8 mouse cellular contexts compared by ENCODE assay signal in the genomic region with DNA sequence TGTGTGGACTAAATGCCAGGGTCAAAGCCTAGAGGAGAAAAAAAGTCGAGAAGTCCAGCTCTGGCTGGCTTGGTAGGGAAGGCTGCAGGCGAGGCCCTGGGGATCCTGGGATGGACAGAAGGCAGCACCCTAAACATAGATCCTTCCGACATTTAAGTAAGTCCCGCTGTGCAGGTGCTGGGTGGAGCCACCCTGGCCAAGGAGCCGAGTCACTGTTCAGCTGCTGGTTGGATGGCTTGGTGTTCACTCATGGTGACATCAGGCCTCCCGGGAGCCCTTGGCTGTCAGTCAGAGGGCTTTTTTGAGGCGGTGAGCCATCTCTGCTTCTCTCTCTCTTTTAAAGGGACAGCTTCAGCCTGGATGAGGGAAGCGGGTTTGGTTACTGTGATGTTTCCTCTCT. TPM values are rescaled to one million over a fixed set of nuclear protein-coding genes. Genes with fewer than 3 reads are reported as not detected.
A peak's percentile ranks its signal among the peaks of the same experiment; 100 is the strongest.
DNase-seq lines count a peak whose midpoint lies in the region; ATAC-seq lines count a peak whose summit lies in the region.
"Had no signal": no experiment of that assay in that cellular context is flagged by ENCODE, and none has a peak within 500 bp of the region (broad histone marks: within the 10 kb centered on the region; RNA-seq: fewer than 3 reads in every experiment).

No protein-coding gene starts in this region.

- H3K9ac ChIP-seq in heart, embryonic 15.5 days: no peak overlapping the region
- no peak overlapping the region for H3K9ac ChIP-seq in kidney, embryonic 16.5 days (replicated peaks; ENCODE audit: low read length)
- H3K9ac ChIP-seq: liver, embryonic 15.5 days had no signal

- DNase-seq in 3134 (ENCODE audit: extremely low read depth, insufficient read length, low spot score): peak; percentile 52
- DNase-seq in Muller cell, postnatal 12 days (ENCODE audit: inconsistent ontology term): peak; percentile 31
- DNase-seq in cerebellum, postnatal 14 days: peak; percentile 84 to 87
- DNase-seq in right cerebral cortex, postnatal 14 days: peak; percentile 41
- no peak for DNase-seq in kidney, postnatal 36 days

- no peaks in the 10 kb centered on the region for H3K36me3 ChIP-seq in heart, embryonic 15.5 days
- no peaks in the 10 kb centered on the region for H3K36me3 ChIP-seq in kidney, embryonic 16.5 days (ENCODE audit: insufficient read depth, low read length)
- H3K36me3 ChIP-seq: liver, embryonic 15.5 days had no signal

- ATAC-seq in heart, embryonic 15.5 days (replicated peaks; ENCODE audit: insufficient number of reproducible peaks, insufficient read depth, low FRiP score, low read depth): peak; percentile 60; the same call in 1 of the 2 replicates
- no peak for ATAC-seq in kidney, embryonic 16.5 days (ENCODE audit: low FRiP score, low TSS enrichment)

- peak overlapping the region; percentile 25 for H3K4me3 ChIP-seq in heart, embryonic 15.5 days
- H3K4me3 ChIP-seq in kidney, embryonic 16.5 days (ENCODE audit: low read length): no peak overlapping the region
- H3K4me3 ChIP-seq: liver, embryonic 15.5 days had no signal

- peak overlapping the region; percentile 49 for H3K4me2 ChIP-seq in heart, embryonic 15.5 days
- no peak overlapping the region for H3K4me2 ChIP-seq in kidney, embryonic 16.5 days (replicated peaks; ENCODE audit: low read depth, low read length)
- H3K4me2 ChIP-seq: liver, embryonic 15.5 days had no signal

- no peak overlapping the region for H3K27ac ChIP-seq in heart, embryonic 15.5 days
- no peak overlapping the region for H3K27ac ChIP-seq in kidney, embryonic 16.5 days (ENCODE audit: low read length)
- H3K27ac ChIP-seq: liver, embryonic 15.5 days had no signal

- no peaks in the 10 kb centered on the region for H3K27me3 ChIP-seq in heart, embryonic 15.5 days
- H3K27me3 ChIP-seq in kidney, embryonic 16.5 days (ENCODE audit: insufficient read depth, low read length): peaks cover 5% of the 10 kb centered on the region; the same call in 1 of the 2 replicates
- H3K27me3 ChIP-seq: liver, embryonic 15.5 days had no signal

- no peaks in the 10 kb centered on the region for H3K9me3 ChIP-seq in heart, embryonic 15.5 days (replicated peaks)
- H3K9me3 ChIP-seq in kidney, embryonic 16.5 days (ENCODE audit: low read length): no peaks in the 10 kb centered on the region
- H3K9me3 ChIP-seq: liver, embryonic 15.5 days had no signal

- H3K4me1 ChIP-seq in heart, embryonic 15.5 days (replicated peaks): no peaks in the 10 kb centered on the region
- no peaks in the 10 kb centered on the region for H3K4me1 ChIP-seq in kidney, embryonic 16.5 days (ENCODE audit: insufficient read depth, low read length)
- H3K4me1 ChIP-seq: liver, embryonic 15.5 days had no signal

- WGBS in heart, embryonic 15.5 days: 25% methylated on average over 8 of the region's 8 CpGs
- 32% methylated on average over 8 of the region's 8 CpGs for WGBS in kidney, embryonic 16.5 days

RNA-seq across cellular contexts. Expression of a gene that starts 21.0 kb away (rescaled TPM):
- 0.31 and 0.52 TPM in 2 replicates for polyA plus RNA-seq in heart, embryonic 15.5 days (2015; fragmentation: Nextera tagmentation; extraction: Ambion mirVana)
- polyA plus RNA-seq in kidney, embryonic 16.5 days (2015; fragmentation: Nextera tagmentation; extraction: Ambion mirVana): 0.37 and 0.79 TPM in 2 replicates

RNA-seq across cellular contexts. Expression of a gene that starts 55.2 kb away (rescaled TPM):
- 202 and 213 TPM in 2 replicates for polyA plus RNA-seq in heart, embryonic 15.5 days (2015; fragmentation: Nextera tagmentation; extraction: Ambion mirVana)
- 297 and 300 TPM in 2 replicates for polyA plus RNA-seq in kidney, embryonic 16.5 days (2015; fragmentation: Nextera tagmentation; extraction: Ambion mirVana)

Comparison
In these comparisons a context has a peak if more than half of its experiments do, and no peak if none do; other contexts are left out.
1. DNase-seq: peak in 3134 (single experiment), Muller cell, postnatal 12 days (single experiment), cerebellum, postnatal 14 days (2 of 2) and right cerebral cortex, postnatal 14 days (single experiment); none in kidney, postnatal 36 days (0 of 2).